Mouse (Mus musculus) midbrain, embryonic 10.5 days (tissue): ENCODE results near the gene Dnm1. TPM values are rescaled to one million over a fixed set of nuclear protein-coding genes. Genes with fewer than 3 reads are reported as not detected.
A peak's percentile ranks its signal among the peaks of the same experiment; 100 is the strongest.

Experiments
- DNase-seq: peaks from one replicate; pipeline ENCODE4 v3.0.0-alpha.2; 2017; ENCODE audit warnings: low spot score
- H3K27ac ChIP-seq: fragments of 300-500 bp; sonication (generic); replicated peaks from 2 replicates; pipeline ENCODE4 v1.5.1; 2016; ENCODE audit warnings: mild to moderate bottlenecking
- H3K27me3 ChIP-seq: fragments of 300-500 bp; sonication (generic); 2 replicates; pipeline ENCODE4 v1.6.1; 2016; ENCODE audit warnings: low read depth, mild to moderate bottlenecking; ENCODE audit not compliant: poor library complexity, severe bottlenecking
- H3K36me3 ChIP-seq: fragments of 300-500 bp; sonication (generic); 2 replicates; pipeline ENCODE4 v1.6.1; 2016; ENCODE audit warnings: mild to moderate bottlenecking, moderate library complexity
- H3K4me1 ChIP-seq: fragments of 300-500 bp; sonication (generic); 2 replicates; pipeline ENCODE4 v1.6.1; 2016
- H3K4me3 ChIP-seq: fragments of 300-500 bp; sonication (generic); 2 replicates; pipeline ENCODE4 v1.5.1; 2016; ENCODE audit warnings: mild to moderate bottlenecking, moderate library complexity
- H3K9me3 ChIP-seq: fragments of 300-500 bp; sonication (generic); replicated peaks from 2 replicates; pipeline ENCODE4 v1.6.1; 2016; ENCODE audit warnings: mild to moderate bottlenecking
- WGBS: fragments of 180-500 bp; shearing (Covaris S2); methylation state at CpG from one replicate; pipeline ENCODE4 v1.1.7; 2016; 5-methylcytosine and 5-hydroxymethylcytosine counted together
- polyA plus RNA-seq: library from polyadenylated mRNA; unstranded; fragments of >200 nt; fragmentation: Nextera tagmentation; extraction: Ambion mirVana; gene quantifications from 2 replicates; pipeline ENCODE4 v1.2.1, GENCODE M21; 2016

Gene Dnm1
- polyA plus RNA-seq, 1 experiment from 2014 or later, result 9.0 TPM

- Histone ChIP-seq H3K27me3 (peaks cover 20% of the 10 kb centered on the region), H3K4me1 (peaks cover 44% of the 10 kb centered on the region), H3K36me3 (no peaks in the 10 kb centered on the region), H3K4me3 (no peak overlapping the region), H3K9me3 (no peaks in the 10 kb centered on the region), H3K27ac (no peak overlapping the region; the same call in 1 of the 2 replicates)
- no peak for DNase-seq
- WGBS, result 68% methylated on average over 7 of the region's 7 CpGs
Observed at GRCm38 (mm10) chr2:32322754-32323741, 30.1 kb downstream of the Dnm1 start.

DNA sequence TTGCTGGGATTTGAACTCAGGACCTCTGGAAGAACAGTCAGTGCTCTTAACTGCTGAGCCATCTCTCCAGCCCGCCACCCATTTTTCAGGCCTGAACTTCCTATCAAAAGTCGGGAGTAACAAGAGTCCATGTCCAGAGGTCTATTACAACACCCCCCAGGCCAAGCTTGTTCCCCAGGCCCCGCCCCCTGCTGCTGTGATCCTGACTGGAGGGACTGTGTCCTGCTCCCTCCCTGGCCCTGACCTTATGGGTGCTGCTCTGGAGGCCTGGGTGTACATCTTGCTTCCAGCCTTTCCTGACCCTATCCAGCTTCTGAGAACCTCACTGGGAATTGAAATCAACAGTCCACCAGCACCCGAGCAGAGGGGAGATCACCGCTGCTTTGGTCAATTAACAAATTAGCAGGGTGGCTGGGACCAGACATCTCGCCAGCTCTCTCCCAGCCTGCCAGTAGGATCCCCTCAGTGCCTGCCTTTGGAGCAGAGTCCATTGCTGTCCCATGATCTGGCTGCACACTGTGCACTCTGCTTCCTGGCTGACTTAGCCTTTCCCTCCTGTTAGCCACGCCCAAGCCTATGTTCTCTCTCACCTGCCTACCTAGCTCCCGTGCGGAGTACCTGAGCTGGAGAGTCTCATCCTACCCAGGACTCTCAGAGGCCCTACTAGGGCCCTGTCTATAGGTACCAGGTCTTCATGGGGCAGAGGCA, 31.4 kb downstream of the Dnm1 start:
- Histone ChIP-seq H3K36me3 (no peaks in the 10 kb centered on the region), H3K27ac (peak overlapping the region; percentile 10; the same call in 1 of the 2 replicates), H3K9me3 (no peaks in the 10 kb centered on the region), H3K4me1 (peaks cover 57% of the 10 kb centered on the region), H3K4me3 (no peak overlapping the region), H3K27me3 (peaks cover 33% of the 10 kb centered on the region)
- 75% methylated on average over 9 of the region's 9 CpGs for WGBS
- no peak for DNase-seq

DNA sequence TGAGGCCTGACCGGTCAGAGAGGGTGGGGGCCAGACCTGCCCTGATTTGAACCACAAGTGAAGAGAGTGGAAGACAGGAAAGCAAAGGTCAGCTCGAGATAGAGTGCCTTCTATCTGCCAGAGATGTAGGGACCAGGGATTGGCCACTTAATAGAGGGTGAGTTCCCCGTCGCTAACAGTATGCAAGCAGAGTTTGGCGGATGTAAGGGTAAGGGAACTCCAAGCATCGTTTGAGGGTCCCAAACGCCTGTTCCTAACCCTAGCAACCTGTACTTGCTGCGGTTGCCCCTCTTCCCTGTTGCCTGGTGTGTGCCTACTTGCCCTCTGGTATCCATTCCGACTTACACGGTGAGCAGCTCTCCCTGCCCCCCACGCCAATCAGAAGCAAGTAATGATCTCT, 32.4 kb downstream of the Dnm1 start:
- WGBS, result 70% methylated on average over 11 of the region's 11 CpGs
- Histone ChIP-seq H3K27me3 (peaks cover 43% of the 10 kb centered on the region), H3K27ac (0 out of 2 replicates have a peak overlapping the region, but pooled peaks have one; percentile 52), H3K9me3 (no peaks in the 10 kb centered on the region), H3K4me3 (no peak overlapping the region), H3K4me1 (peaks cover 66% of the 10 kb centered on the region), H3K36me3 (no peaks in the 10 kb centered on the region)
- DNase-seq, result no peak

DNA sequence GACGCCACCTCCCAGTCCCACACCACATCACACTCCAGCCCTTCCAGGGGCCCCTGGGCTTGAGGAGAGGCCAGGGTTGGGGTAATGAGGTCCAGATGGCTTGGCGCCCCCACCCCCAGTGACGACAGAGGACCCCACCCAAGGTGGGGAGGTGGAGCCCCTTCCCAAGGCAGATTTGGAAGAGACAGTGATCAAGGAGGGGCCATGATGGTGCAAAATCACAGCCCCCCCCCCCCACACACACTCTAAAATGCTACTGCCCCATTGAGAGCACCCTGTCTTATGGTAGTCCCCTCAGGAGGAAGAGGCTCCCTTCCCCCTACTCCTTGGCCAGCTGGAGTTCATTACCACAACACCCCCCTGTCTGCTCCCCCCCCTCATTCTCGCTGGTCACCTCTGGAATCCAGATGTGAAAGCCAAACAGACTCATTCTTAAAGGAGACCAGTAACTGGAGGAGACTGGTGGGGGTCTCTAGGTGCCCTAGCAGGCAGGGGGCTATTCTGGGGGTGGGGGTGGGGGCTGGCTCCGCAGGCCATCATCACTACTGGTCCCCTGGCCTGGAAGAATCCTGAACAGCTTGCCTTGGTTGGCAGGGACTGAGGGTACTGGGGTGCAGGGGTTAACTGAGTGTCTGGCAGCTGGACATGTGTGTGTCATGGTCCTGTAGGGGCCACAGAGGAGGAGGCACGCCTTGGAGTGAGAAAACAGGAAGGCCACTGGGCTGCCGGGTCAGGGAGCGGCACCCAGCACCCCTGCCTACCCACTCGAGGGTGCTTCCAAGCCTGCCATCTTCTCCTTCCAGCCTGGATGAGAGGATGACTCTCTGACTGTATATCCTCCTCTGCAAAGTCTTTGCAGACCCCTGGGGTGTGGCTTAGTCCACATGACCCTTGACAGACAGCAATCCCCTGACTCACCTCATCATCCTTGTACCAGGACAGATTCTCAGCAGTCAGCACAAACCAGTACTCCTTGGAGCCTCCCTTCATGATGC, 33.3 kb downstream of the Dnm1 start:
- Histone ChIP-seq H3K4me3 (no peak overlapping the region), H3K36me3 (0 out of 2 replicates have a peak, but pooled peaks cover 2% of the 10 kb centered on the region), H3K4me1 (peaks cover 74% of the 10 kb centered on the region), H3K9me3 (no peaks in the 10 kb centered on the region), H3K27me3 (peaks cover 51% of the 10 kb centered on the region), H3K27ac (peak overlapping the region; percentile 52; the same call in 1 of the 2 replicates)
- peak; percentile 42 for DNase-seq
- WGBS, result 58% methylated on average over 9 of the region's 9 CpGs

DNA sequence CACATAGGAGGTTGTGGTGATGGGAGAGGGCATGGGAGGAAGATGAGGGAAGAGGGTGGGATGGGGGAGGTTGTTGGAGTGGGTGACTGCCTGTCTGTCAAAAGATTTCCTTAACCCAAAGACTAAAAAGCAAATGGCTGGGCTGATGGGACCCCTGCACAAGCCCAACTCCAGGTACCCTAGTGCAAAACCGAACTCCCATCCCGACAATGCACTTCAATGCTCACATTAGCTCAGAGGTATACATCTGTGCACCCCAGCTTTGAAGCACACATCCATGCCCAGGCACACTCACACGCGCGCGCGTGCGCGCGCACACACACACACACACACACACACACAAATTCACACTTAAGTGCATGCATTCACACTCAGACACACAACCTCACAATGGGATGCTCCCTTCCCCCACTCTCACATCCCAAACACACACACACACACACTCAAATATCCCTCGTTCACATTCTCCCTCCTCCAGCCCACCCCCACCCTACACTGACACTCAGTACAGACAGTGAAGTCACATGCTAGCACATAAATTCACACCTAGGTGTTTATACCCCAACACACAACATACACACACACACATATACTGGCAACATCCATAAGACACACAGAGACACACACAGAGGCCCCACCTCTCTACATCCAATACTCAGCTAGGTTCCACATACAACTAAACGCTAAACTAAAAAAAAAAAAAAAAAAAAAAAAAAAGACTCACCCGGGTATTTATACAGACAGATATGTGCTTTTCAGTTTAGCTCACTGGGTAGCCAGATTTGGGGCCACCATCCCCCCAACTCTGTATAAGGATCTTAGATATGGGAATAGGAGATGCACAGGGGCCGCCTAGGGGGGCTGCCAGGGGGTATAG, 34.2 kb downstream of the Dnm1 start:
- H3K27ac ChIP-seq, result peak overlapping the region; percentile 76
- peaks cover 75% of the 10 kb centered on the region for H3K4me1 ChIP-seq

DNA sequence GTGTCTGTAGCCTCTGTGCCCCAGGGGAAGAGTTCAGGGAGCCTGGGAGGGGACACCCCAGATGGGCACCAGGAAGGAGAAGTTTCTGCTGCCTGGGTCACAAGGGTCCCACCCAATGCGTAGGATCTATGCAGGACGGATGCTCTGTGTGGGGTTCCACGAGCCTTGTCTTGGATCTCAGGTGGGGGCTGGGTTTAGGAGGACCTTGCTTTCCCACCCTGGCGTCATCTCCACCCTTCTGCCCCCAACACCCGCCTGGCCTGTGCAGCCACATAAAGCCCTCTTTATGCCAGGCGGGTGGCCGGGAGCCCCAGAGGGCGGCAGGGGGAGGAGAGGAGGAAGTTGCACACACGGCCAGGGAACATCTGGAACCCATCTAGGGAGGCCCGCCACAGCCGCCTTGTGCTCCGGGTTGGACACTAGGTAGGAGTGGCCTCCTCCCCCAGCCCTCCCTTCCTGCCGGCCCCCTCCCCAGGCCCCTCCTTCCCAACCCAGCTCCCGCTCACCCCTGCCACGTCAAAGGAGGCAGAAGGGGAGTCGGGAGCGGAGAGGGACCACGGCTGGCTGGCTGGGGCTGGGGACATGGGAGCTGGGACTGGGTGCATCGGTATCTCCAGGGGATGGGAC, 35.2 kb downstream of the Dnm1 start:
- Histone ChIP-seq H3K4me3 (peak overlapping the region; percentile 47), H3K36me3 (0 out of 2 replicates have a peak, but pooled peaks cover 5% of the 10 kb centered on the region), H3K27me3 (peaks cover 69% of the 10 kb centered on the region), H3K9me3 (no peaks in the 10 kb centered on the region), H3K4me1 (peaks cover 68% of the 10 kb centered on the region), H3K27ac (peak overlapping the region; percentile 76)
- WGBS, result 13% methylated on average over 19 of the region's 19 CpGs
- peak; percentile 72 for DNase-seq

More for the DNA sequence above, 34.2 kb downstream of the Dnm1 start:
- 0 out of 2 replicates have a peak, but pooled peaks cover 5% of the 10 kb centered on the region for H3K36me3 ChIP-seq
- H3K27me3 ChIP-seq, result peaks cover 59% of the 10 kb centered on the region
- no peaks in the 10 kb centered on the region for H3K9me3 ChIP-seq
- H3K4me3 ChIP-seq, result peak overlapping the region; percentile 47
- WGBS, result 71% methylated on average over 14 of the region's 14 CpGs
- DNase-seq, result no peak

GRCm38 (mm10) chr2:32316887-32317656, 36.1 kb downstream of the Dnm1 start:
- Histone ChIP-seq H3K4me1 (peaks cover 68% of the 10 kb centered on the region), H3K9me3 (no peaks in the 10 kb centered on the region), H3K27me3 (peaks cover 77% of the 10 kb centered on the region), H3K36me3 (0 out of 2 replicates have a peak, but pooled peaks cover 5% of the 10 kb centered on the region), H3K4me3 (no peak overlapping the region), H3K27ac (peak overlapping the region; percentile 9)
- WGBS, result 80% methylated on average over 20 of the region's 20 CpGs
- DNase-seq, result no peak

- Histone ChIP-seq H3K36me3 (0 out of 2 replicates have a peak, but pooled peaks cover 5% of the 10 kb centered on the region), H3K9me3 (no peaks in the 10 kb centered on the region), H3K27me3 (peaks cover 90% of the 10 kb centered on the region), H3K4me1 (peaks cover 77% of the 10 kb centered on the region), H3K27ac (peak overlapping the region; percentile 61), H3K4me3 (peak overlapping the region; percentile 24; the same call in 1 of the 2 replicates)
- WGBS, result 11% methylated on average over 8 of the region's 8 CpGs
- peak; percentile 38 for DNase-seq
Observed at GRCm38 (mm10) chr2:32315751-32316150, 37.4 kb downstream of the Dnm1 start.

- H3K27me3 ChIP-seq, result peaks cover 93% of the 10 kb centered on the region
- H3K27ac ChIP-seq, result peak overlapping the region; percentile 61; the same call in 1 of the 2 replicates
- no peak for DNase-seq
- no peak overlapping the region for H3K4me3 ChIP-seq
- 94% methylated on average over 14 of the region's 14 CpGs for WGBS
- peaks cover 11% of the 10 kb centered on the region for H3K36me3 ChIP-seq
- no peaks in the 10 kb centered on the region for H3K9me3 ChIP-seq
- H3K4me1 ChIP-seq, result peaks cover 70% of the 10 kb centered on the region
Observed at GRCm38 (mm10) chr2:32314831-32315230, 38.3 kb downstream of the Dnm1 start.

DNA sequence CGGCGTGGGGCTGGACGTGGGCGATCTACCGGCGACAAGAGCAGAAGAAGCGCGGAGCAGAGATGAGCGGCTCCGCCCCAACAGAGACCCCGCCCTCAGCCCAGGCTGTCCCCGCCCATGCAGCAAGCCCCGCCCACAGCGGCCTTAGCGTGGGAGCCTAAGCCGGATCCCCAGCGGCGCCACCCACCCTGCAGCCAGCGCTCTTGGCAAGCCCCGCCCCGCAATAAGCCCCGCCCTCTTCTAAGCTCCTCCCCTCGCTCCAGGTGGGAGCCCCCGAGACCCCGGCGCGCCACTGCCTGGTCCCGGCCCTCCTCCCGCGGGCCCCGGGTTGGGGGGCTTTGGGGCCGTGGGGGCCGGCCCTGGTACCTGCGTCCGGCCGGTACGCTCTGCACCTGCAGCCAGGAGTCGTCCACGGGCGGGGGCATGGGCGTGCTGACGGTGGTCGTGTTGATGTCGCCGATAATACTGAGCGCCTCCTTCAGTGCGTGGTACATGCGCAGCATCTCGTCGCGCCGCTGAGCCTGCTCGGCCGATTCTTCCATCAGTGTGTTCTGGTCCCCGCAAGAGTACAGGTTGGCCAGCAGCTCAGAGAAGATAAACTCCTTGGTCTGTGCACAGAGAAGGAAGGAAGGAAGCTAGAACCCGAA, 40.7 kb downstream of the Dnm1 start:
- DNase-seq, result peak; percentile 93
- H3K4me3 ChIP-seq, result peak overlapping the region; percentile 83
- H3K4me1 ChIP-seq, result peaks cover 53% of the 10 kb centered on the region
- H3K36me3 ChIP-seq, result peaks cover 32% of the 10 kb centered on the region
- no peaks in the 10 kb centered on the region for H3K9me3 ChIP-seq
- H3K27ac ChIP-seq, result peak overlapping the region; percentile 85
- peaks cover 75% of the 10 kb centered on the region for H3K27me3 ChIP-seq
- WGBS, result 2% methylated on average over 55 of the region's 56 CpGs
